Mouse (Mus musculus) heart, postnatal 0 days (tissue): ENCODE data around the gene Cyp4f13.

Source experiments
- CTCF ChIP-seq: IDR thresholded peaks from 2 replicates; pipeline ENCODE4 v1.5.1; 2016; ENCODE audit warnings: antibody characterized with exemption, control low read depth, low read depth
- EP300 ChIP-seq: IDR thresholded peaks from 2 replicates; pipeline ENCODE4 v1.6.1; 2016; ENCODE audit warnings: antibody characterized with exemption, low read depth

DNA sequence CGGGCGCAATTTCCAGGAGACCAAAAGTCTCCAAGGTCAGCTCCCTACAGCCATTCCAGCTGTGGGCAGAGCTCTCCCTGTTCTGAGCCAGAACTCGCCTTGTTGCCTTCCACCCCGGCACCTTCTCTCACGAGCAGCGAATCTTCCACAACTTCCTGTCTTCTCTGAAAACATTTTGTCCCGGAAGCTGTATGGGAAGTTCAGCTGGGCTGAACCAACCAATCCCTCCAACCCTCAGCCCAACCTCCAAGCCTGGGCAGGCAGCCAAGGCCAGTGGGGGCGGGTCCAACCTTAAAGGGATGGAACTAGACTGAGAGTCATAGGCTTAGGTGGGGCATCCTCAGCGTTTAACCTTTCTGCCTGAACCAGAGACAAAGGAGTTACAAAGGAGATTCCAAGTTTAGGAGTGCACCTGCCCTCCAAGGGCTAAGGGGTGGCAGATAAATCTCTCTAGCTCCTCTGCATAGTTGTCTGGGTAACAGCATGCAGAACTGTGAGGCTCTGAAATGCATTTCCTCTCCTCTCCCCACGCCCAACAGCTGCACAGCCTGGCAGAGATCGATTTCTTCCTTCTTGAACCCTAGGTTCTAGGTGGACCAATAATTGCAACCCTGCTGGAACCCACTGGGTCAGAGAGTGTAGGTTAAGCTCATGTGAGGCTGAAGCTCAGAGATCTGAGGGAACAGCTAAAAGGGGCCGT is at the start of gene Cyp4f13:
- TF ChIP-seq CTCF: no peak
- TF ChIP-seq EP300: peak; percentile 91
